Mouse (Mus musculus): Measurements from ENCODE around the gene Parp11. TPM values are rescaled to one million over a fixed set of nuclear protein-coding genes. Genes with fewer than 3 reads are reported as not detected.

Gene Parp11
- polyA plus RNA-seq (2014; fragmentation: Illumina TruSeq; extraction: RNeasy Lipid Tissue Mini Kit (QIAGEN cat#74804); ENCODE audit: low read depth, low replicate concordance) = 7.4 TPM

GRCm38 (mm10) chr6:127446436-127446890, at the start of gene Parp11:
TSS of gene Parp11 (plus strand) at chr6:127446840.

Other genes starting within 250 kb of the Parp11 start
- gene Cracr2a, start 114.5 kb downstream of the Parp11 start, polyA plus RNA-seq (2014; fragmentation: Illumina TruSeq; extraction: RNeasy Lipid Tissue Mini Kit (QIAGEN cat#74804); ENCODE audit: low read depth, low replicate concordance) = 2.8 TPM

Measured in heart, adult 10 weeks (tissue).